Mouse (Mus musculus) c-Kit-positive CD71-negative TER-119-negative erythroid progenitor cells, embryonic 14.5 days (primary cell): ENCODE measurements around the gene Cry2.

Source experiments
- DNase-seq: peaks from one replicate; pipeline ENCODE4 v3.0.0-alpha.2; 2013; ENCODE audit warnings: low read depth

Gene Cry2

DNA sequence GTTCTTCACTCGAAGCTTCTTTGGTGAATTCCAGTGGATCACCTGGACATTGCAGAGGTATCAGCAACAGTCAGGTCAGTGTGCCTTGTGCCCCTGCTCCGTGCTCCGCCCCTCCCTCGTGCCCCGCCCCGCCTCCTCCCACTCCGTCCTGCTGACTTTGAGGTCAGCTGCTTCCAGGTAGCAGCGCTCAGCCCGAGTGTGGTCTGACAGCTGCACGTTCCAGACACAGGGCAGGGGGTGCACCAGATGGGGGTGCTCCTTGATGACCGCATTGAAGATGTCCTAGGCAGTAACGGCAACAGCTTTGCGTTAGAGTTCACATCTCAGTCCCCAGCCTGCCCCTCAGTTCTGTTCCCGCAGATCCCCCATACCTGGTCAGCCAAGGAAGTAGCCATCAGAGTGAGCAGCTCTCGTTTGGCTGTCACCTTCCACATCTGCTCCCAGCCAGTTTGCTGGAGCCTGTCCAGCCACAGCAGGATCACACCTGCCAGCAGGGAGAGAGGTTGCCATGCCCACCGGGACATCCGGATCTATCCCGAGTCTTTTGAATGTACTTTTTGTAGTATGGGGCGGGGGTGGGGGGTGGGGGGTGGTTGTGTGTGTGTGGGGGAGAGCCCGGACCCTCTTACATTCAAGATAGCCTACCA, 66.3 kb downstream of the Cry2 start:
- DNase-seq: no peak

DNA sequence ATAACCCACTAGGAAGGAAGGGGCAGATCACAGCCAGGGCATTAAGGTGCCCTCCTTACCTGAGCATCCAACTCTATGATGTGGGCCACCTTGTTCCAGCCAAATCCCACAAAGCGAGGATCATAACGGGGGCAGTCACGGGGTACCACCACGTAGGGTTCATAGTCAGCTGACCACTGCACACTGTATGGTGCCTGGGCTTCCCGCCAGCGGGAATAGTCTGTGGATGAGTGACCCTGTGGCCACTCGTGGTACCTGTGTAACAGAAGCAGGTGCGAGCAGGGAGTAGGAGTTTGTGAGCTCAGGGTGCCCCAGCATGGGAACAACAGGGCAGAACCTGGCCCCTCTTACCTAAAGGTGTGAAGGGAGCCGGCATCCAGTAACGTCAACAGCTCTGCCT, 68.3 kb downstream of the Cry2 start:
- DNase-seq: no peak

DNA sequence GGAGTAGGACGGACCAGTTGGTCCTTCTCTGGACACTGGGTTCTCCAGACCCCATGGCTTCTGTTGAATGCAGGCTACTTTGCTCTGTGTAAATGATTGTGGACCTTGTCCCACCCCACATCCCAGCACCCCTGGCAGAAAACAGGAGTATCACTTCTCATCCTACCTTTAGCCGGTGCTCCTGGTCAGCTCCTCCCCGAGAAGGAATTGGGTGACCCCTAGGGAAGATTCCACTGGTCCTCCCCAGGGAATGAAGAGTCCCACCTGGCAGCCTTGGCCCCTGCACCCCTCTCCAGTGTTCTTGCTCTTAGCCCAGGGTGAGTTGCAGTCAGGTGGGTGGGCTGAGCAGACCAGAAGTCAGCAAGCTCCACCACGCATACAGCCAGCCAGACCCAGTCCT, 69.8 kb downstream of the Cry2 start:
- DNase-seq: no peak

DNA sequence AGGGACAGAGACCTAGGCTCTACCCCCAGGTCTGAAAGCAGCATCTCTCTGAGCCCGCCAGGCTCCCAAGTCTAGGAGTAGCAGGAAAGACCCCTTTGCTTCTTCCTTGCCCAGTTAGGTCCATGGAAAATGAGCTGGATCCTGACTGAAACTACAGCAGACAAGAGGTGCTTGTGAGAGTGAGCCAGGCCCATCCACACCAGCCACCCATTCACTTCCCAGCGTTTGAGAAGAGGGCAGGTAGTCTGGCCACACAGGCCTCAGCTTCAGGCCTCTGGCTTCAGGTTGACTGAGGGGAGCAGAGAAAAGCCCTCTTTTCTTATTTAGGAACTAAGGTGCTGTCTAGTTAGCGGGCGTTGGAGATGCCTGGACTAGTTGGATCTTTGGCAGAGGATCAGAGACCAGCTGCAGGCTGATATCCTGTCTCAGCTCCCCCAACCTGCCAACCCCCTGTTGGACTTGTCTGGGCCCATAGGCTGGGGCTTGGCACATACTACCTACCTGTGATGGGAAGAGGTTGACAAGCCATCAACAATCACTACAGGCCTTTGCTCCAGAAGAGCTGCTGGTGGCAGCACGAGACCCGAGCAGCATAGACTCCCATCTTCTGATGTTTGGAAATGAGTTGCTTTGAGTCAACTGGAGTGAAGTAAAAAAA, 71.1 kb downstream of the Cry2 start:
- no peak for DNase-seq

DNA sequence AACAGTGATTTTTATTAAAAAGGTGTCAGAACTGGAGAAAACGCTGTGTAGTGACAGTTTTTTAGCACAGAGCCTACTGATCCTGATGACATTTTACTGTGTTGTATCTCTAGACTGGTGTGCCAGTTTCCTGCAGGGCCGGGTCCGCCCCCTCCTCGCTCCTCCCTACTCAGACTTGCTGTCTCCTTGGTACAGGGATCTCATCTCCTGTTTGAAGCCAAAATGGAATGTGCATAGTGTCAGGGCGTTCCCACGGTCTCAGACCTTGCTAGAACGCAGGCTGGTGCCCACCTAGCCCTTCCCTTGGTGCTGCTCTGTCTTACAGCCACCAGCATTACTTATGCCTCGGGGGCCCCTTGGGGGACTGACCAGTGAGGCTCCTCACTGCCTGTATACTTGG, 72.0 kb downstream of the Cry2 start:
- DNase-seq: no peak

DNA sequence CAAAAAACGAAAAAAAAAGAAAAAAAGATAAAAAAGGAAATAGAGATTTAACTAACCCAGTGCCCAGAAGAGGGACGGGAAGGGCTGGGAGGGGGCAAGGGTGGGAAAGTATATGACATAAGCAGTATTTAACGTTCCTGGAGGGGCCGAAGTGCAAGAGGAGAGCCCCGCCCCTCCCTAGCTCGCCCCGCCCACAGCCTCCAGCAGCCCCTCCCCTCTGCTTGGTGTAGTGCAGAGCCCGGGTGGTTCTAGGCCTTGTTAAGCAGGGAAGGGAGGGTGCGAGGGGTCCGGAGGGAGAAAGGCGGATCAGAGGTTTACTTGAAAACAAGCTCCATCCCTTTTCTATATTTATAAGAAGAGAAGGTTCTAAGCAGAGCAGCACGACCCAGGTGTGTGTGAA, 73.0 kb downstream of the Cry2 start:
- no peak for DNase-seq

DNA sequence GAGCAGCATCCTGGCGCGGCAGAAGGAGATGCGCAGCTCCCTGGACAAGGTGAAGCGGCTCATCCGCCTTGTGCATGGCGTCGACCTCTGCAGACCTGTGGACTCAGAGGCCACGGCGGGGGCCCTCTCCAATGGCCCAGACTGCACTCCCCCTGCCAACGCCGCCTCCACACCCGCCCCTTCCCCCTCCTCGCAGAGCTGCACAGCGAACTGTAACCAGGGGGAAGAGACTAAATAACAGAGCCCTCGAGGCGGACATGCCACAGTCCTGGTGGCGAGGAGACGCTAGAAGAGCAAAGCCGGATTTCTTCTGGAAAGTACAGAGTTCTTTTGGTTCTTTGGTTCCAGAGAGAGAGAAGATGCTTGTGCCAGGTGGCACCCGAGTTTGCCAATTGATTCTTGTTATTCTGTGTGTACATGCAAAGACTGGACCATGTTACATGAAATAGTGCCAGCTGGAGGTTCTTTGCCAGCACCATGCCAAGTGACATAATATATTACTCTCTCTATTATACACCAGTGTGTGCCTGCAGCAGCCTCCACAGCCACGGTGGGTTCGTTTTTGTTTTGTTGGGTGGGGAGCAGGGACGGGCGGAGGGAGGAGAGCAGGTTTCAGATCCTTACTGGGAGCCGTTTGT, 73.5 kb downstream of the Cry2 start:
- DNase-seq: no peak

DNA sequence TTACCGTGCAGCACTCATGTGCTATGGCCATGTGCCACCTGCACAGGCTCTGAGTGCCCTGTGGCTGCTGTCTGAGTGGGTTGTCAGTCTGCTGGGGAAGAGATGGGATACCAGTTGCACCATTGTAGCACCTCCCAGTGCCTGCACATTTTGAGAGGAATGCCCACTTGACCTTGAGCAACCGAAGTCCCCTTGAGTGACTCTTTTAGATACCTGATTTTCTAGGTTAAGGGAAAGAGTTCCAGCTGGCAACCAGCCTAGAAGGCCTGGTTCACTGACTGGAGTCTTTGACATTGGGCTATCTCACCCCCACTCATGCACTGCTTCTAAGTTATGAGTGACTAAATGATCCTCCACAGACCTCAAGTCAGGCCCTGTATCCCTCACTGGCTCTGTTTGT, 74.5 kb downstream of the Cry2 start:
- no peak for DNase-seq

DNA sequence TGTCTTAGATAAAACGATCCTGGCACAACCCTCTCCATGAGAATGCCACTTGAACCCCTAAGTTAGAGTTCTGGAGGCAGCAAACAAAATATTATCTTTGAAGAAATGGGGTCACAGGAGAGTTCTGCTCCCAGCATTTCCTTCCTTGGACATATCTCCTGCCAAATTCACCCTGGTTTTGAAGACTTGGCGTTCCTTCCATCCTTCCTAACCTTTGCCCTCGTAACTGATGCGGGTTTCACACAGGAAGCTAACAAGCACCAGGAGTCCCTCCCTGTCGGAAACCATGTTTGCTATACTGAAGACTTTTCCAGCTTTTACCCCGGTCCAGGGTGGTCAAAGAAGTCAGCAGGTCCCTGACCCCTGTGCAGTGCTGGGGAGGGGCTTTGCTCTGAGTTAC, 79.6 kb downstream of the Cry2 start:
- no peak for DNase-seq
